Mouse (Mus musculus): Measurements from ENCODE around the gene Rpp25l.
"Not testable (repeated sequence)": the region's sequence is repeated elsewhere in the genome, so short reads cannot be mapped to it uniquely, and the experiment has no call there.

Gene Rpp25l

DNA sequence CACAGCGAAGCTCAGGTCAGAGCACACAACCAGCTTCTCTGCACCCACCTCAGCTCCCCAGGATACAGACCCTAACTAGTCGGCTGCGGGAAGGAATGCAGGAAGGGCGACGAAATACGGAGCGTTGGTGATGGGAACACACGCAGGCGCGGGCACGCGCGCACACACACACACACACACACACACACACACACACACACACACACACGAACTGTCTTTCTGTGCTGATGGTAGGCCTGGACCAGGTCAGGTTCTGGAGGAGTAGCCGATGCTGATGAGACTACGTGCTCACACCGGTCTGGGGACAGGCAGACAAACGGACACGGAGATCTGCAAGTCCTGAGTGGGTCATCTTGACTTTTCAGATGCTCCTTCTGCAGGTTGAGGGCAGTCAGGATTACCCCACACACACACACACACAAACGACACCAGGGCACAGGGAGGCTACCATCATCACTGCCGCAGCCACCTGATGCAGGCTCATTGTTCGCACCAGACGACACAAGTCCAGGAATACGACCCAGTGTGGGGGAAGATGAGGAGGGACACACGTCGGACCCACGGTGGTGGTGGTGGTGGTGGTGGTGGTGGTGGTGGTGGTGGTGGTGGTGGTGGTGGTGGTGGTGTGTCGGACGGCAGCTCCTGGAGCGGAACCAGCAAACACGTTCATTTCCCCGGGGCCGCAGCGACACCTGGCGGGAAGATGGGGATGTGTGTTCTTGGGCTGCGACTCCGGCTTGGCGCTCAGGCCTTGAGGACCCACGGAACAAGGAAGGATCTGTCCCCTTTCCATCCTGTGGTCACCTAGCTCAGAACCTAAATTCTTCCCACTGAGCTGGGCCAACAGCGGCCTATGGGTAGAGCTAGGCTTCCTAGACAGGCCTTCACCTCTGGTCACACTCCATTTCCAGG lies 16.1 kb downstream of the Rpp25l start, which contains the start of gene Cntfr:
Cntfr (minus strand) TSS at position 160 of the 912 bp plus-strand sequence.
- DNase-seq (ENCODE audit: low spot score in 2 of 2): peak; percentile 47 to 61

DNA sequence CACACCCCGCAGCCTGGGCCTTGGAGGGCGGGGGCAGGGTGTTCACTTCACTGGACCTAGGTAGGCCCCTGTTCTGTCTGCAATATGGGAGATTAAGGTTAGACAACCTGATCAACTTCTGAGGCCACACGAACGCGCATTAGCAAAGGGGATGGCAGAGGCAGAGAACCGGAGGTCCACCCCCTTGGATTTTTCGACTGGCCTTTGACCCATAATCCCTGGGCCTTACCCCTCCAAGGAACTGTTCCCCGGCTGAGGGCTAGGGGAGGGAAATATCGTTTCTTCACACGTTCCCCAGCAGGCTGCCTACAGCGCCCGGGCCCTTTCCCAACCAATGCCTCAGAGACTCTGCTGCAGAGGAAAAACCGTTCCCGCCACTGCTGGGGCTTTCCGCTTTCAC lies 16.9 kb downstream of the Rpp25l start:
- not testable (repeated sequence) for DNase-seq (ENCODE audit: low spot score in 2 of 2)

DNA sequence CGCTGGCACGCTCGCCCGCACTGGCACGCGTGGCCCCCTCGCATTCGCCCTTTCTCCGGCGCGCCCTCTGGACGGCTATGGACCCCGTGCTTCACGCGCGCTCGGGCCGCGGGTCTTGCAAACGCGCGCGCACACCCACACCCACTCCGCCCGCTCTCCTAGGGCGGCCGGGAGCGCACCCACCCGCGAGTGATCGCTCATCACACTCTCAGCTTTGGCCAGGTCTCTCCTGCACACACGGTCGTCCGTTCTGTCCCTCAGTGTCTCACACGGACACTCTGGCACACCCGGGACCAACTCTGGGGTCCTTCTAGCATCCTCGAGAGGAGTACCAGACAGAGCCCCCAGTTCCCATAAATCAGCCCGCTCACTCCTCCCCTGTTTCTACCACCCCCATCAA lies 17.5 kb downstream of the Rpp25l start:
- not testable (repeated sequence) for DNase-seq (ENCODE audit: low spot score in 2 of 2)

DNA sequence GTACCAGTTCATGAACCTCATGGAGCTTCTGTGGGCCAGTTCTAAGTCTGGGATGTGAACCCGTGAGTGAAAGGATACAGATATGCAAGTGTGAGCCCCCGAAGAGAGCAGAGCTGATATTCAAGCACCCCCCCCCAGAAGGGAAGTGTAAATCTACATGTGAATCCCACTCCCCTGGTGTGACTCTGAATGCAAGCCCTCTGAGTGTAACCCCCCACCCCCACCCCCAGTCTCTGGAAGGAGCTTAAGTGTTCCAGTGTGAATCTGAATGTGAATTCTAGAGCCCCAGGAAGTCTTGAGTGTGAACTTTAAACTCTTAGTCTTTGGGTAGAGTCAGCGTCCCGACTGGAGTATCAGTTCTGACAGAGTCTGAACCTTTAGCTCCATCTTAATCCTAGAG lies 19.8 kb downstream of the Rpp25l start:
- DNase-seq (ENCODE audit: low spot score in 2 of 2): not testable (repeated sequence)

DNA sequence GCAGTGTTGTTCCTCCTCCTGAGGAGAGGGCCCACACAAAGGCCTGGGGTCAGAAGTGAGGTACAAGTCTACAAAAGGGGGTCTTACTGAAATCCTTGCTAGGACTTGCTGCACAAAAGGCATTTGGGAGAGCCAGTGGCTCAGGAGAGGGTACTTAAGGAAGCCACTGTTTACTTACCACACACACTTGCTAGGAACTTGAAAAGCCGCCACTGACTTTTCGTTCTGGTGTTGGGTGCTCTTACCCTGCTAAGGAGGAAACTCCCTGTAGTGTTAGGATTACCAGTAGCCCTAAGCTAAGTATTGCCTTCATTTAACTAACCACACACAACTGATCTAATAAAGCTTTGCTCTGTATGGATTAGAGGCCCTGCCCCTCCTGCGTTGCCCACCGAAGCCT lies 23.3 kb downstream of the Rpp25l start:
- DNase-seq (ENCODE audit: low spot score in 2 of 2): not testable (repeated sequence)

DNA sequence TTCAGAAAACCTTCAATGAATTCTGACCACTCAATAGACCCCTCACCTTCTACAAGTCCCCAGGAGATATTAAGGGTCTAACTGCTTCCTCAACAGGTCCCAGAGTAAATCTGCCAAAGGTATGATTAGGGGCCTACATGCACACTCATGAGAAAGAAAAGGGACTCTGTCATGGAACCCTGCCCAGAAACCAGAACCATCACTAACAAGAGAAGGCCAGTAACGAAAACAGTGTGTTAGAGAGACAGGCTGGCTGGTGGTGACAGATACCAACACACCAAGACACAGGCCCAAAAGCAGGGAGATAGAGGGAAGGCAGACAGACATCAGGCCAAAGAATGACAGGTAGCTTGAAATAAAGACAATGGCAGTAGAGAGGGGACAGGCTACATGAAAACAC lies 24.8 kb downstream of the Rpp25l start:
- not testable (repeated sequence) for DNase-seq (ENCODE audit: low spot score in 2 of 2)

DNA sequence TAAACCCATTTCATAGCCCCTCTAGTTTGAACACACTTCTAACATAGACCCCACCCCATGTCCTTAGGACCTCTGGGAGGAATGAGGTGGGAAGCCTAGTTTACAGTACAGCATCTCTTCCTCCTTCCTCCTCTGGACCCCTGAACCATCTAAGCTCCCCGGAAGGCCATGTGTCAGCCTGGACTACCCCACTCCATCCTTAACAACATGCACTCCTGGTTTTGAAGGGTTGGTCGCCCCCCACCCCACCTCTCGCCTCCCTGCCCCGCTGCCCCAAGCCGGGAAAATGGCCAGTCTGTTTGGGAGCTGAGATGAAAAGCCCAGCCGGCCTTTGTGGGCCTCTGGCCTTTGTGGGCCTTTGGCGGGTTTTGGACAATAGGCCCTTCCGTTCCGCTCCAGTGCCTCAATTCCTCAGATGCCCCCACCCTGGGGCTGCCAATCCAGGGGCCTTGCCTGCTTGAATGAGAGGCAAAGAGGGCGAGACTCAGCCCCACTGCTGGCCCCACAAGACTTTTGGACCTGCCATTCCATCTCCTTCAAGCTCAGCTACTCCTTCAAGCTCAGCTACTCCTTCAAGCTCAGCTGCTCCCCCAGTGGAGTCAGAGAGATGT lies 27.3 kb downstream of the Rpp25l start:
- DNase-seq (ENCODE audit: low spot score in 2 of 2): not testable (repeated sequence)

DNA sequence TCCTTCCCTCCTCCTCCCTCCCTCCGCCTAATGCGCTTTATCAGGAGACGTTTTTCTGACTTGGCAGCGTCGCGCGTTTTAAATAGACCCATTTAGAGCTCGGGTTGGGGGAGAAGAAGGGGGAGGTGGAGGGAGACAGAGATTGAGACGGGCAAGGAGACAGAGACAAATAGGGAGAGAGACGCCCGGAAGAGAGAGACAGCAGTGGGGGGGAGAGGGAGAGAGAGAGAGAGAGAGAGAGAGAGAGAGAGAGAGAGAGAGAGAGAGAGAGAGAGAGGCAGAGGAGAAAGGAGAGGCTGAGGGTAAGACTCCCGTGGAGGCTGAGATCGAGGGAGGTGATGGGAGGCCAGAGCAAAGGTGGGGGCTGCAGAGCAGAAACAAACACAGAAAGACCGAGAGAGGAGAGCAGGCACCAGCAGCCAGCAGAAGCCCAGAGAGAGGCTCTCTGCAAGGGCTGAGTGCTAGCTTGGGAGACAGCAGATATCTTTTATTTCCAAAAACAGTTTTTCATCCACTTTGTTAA lies 28.3 kb downstream of the Rpp25l start:
- not testable (repeated sequence) for DNase-seq (ENCODE audit: low spot score in 2 of 2)

DNA sequence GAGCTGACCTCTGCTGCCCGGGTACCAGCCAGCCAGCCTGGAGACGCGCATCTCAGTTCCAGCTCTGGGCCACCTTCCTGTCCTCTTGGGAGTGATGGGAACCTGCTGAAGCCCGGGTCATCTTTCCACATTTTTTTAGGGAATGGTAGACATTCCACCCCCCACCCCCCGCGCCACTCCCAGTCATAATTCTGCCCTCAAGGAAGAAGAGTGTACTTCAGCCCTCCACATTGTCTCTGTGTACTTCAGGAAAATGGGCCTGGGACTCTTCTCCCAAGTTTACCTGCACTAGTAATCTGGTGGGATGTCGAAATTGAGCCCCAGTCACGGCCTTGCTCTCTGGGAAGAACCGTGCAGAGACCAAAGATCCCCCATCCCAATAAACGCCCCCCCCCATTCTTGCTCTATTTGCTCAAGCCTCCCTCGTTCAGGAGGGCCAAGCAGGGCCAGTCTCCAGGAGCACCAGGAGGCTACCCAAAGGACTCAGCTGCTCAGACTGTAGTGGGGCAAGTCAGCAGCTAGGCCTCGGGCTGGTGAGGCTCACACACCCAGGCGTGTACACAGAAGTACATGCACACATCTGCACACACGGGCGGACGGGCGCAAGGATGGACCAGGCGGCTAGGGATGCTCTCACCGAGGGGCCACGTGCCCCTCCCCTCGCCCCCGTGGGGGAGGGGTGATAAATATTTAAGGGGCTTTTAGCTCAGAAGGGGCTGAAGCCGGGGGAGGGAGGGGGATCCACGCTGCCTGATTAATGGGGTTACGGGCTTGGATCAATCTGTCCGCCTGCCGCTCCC lies 29.0 kb downstream of the Rpp25l start:
- not testable (repeated sequence) for DNase-seq (ENCODE audit: low spot score in 2 of 2)

DNA sequence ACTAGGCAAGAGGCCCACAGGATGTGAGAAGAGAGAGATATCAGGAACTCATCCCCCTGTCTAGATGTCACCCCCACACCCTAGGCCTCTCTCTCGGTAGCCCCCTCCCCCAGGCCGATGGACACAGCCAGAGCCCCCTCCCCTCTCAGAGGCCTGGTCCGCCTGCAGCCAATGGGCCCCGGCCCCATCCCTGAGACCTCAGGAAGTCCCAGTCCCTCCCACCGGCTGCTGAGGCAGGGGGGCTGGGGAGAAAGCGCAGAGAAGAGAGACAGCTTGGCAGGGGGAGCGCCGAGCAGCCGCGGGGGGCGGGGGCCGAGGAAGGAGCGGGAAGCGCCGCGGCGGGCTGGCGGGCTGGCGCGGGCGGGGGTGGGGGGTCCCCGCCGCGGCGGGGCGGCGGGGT lies 30.0 kb downstream of the Rpp25l start:
- DNase-seq (ENCODE audit: low spot score in 2 of 2): not testable (repeated sequence)

DNA sequence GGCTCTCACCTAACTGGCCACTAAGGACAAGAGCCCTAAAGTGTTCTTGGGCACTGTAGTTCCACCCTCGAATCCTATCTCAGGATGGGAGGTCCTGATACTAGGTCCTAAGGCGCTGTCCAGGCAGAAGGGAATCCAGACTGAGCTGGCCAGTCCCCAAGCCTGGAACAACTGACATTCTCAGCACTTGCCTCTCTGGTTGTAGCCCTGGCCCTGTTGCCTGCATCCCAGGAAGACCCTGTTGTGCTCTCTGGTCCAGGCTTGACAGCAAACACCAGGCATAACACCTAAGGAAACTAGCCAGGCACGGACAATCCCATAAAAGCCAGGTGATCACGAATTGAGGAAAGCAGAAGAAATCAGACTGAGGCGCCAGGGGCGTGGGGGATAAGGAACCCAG lies 30.5 kb downstream of the Rpp25l start:
- no peak for DNase-seq (ENCODE audit: low spot score in 2 of 2)

DNA sequence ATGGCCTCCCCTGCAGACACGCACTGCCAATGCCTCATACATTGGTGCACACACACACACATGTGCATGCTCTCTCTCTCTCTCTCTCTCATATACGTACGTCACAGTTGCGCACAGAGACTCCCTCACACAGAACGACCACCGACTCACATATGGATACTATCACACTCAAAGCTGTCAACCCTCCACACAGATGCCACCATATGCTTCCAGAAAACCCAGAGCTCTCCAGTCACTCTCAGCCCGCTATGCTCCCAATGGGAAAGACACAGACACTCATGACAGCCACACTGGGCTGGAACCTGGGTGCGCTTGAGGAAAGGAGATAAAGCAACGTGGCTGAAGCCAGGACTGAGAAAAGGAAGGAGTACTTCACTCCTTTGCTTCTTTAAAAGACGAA lies 31.4 kb downstream of the Rpp25l start:
- DNase-seq (ENCODE audit: low spot score in 2 of 2): no peak

DNA sequence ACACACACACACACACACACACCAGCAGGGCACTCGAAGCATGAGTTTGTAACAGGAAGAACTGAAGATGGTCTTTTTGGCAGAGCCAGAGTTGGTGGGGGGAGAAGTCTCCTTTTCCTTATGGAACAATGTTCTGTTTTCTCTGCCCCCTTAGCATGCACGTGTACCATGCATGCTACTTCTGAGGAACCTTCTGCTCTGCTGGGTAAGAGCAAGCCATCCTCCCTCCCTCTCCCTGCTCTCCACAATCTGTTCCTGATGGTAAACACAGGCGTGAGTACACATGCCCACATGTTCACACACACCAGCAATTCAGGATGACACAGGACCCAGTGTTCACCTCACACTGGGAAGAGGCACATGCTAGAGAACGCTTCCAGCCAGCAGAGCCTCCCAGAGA lies 32.2 kb downstream of the Rpp25l start:
- DNase-seq (ENCODE audit: low spot score in 2 of 2): no peak

DNA sequence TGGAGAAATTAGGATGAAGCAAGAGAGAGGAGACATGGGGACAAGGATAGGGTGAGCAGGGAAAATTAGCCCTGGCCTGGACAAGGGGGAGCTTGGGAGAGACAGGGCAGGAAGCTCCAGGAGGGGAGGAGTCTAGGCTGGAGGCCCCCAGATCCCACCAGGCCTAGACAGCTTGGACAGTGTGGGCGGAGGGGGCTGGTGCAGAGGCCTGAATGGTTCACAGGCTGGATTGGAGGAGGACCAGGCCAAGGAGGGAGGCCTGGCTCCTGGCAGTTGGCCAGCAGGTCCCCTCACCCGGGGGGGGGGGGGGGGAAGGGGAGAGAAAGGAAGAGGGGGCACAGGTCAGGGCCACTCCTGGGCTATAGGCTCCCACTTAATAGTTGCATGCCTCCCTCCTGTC lies 34.0 kb downstream of the Rpp25l start:
- DNase-seq (ENCODE audit: low spot score in 2 of 2): no peak

DNA sequence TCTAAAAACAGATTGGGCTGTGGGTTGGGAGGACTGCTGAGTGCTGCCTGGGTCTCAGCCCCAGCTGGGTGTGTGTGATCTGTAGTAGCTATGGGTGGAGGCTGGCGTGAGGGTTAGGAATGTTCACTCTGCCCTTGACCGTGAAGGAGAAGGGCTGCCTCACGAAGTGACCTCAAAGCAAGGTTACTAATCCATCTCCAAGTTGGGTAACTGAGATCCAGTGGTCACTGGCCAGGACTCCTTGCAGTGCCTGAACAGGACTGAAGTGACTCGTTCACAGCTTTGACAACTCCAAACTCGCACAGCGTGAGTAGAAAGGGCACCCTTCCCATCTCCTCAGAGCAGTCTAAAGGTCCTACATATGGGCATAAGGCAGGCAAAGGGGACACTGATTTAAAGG lies 34.5 kb downstream of the Rpp25l start:
- no peak for DNase-seq (ENCODE audit: low spot score in 2 of 2)

DNA sequence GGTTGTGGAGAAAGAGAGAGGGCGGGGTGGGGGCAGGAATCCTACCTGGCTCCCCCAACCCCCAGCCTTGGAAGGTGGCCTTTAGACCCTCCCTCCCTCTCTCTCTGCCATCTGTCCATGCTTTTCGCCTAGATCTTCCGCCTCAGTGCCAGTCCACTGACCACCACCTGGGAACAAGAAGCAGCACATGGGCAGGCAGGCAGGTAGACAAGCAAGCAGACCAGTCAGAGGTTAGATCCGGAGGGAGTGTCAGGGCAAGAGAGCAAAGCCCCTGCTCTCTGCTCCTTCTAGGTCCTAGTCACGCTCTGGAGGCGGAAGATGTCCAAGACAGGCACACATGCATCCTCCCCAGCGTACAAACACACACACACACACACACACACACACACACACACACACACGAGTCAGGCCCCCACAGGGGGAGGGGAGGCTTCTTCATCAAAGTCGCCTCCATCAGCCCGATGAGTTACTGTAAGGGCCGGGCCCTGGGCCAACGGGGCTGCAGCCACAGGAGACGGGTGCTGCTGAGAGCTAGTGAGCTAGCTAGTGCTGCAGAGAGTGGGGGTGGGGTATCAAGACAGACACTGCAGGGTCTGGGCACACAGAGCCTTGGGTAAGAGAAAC lies 36.2 kb downstream of the Rpp25l start:
- DNase-seq (ENCODE audit: low spot score in 2 of 2): no peak

DNA sequence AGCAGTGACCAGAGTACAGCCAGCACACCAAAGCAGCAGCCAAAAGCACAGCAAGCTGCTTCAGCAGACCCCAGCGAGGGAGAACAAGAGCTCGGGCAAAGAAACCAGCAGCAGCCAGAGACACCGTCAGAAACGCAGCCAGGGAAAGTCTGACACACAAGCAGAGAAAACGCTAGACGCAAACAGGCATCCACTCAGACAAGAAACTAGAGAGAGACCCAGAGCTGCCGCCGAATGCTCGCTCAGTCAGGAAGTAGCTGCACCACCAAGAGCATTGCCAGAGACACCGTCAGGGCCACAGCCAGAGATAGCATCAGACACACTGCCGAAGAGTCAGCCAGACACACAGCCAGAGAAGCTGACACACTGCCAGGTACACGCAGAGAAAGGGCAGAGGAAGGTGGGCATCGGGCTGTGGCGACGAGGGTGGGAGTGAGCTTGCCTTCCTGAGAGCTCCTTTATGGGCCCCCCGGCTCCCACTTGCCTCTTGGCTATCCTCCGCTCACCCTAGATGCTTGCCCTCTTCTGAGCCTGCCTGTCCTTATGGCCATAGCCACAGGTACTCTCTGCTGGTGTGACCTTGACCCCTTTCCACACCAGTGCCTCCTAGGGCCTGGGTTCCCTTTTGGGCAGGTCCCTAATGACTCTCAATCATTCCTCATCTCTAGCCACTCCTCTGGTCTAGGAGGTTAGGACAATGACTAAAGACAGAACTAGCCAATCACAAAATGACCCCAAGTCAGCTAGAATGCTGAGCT lies 36.9 kb downstream of the Rpp25l start:
- DNase-seq (ENCODE audit: low spot score in 2 of 2): no peak

DNA sequence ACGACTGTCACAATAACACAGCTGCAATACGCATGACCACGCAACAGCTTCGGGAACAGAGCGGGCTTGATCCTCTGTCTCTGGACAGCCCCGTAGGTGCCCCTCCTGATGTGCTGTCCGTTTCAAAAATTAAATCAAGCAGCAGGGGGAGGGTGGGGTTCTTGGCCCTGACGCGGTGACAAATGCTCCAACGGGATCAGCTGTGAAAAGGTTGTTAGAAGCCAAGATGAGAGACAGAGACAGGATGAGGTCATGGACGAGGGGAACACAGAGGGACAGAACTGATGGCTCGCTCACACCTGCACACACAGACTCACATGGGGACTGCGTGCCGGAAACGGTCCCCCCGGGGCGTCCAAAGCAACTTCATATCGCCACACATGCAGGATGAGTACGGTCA lies 40.1 kb downstream of the Rpp25l start:
- DNase-seq (ENCODE audit: low spot score in 2 of 2): no peak

DNA sequence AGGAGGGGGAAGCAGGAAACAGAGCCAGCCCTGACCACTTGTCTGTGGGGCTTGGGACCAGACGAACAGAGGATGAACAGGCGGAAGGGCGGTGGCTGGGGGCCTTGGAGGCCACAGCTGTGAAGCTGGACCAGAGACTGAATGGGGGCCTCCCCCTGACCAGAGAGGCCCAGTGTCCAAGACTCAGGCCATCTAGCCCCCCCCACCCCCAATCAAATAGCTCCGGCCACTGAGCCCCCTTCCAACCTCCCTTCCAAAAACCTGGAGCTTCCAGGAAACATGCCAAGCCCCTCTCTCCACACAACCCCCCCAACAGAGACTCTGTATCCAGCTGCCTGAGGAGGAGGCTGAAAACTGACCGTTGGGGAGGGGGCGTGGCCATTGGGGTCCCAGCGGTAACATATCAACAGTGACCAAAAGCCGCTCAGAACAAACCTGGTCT lies 40.8 kb downstream of the Rpp25l start:
- no peak for DNase-seq (ENCODE audit: low spot score in 2 of 2)

DNA sequence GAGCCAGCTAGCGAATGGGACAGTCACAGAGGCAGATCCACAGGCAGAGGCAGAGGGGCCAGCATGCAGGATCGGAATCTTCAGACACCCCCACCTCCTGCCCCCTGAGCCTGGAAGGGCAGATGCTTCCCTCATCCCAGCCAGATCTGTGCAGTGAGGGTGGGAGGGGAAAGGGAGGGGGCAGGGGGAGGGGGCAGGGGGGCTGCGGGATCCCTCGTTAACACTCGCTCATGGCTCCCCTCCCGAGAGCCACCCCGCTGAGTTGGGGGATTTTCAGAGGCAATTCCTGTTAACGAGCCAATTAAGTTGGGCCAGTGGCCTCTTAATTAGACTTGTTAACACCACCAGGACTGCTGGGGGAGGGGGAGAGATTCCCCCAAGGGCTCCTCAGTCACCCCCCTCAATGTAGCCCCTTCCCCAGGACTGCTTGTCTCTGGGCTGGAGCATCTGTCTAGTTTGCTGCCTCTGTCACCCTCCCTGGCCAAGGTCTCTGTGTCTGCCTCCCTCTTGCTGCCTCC lies 41.3 kb downstream of the Rpp25l start:
- no peak for DNase-seq (ENCODE audit: low spot score in 2 of 2)

DNA sequence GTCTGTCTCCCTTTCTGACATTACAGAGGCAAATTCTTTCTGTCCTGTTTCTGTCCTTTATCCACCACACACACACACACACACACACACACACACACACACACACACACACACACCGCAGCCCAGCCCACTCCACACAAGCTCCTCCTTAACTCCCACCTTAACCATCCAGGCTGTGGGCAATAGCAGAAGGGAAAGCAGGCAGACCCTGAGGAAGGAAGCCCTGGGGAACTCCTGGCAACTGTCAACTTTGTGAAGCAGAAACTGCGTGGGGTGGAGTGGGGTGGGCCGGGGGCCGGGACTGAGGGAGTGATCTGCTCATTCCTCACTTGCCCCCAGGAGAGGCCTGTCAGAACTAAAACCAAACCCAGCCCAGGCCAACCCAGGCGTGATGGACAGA lies 41.8 kb downstream of the Rpp25l start:
- DNase-seq (ENCODE audit: low spot score in 2 of 2): no peak
